Mouse (Mus musculus) kidney, postnatal 0 days (tissue): ENCODE results near the gene Stra6. TPM values are rescaled to one million over a fixed set of nuclear protein-coding genes. Genes with fewer than 3 reads are reported as not detected.

Experiments
- ATAC-seq: fragments of 200-750 bp; cut with Nextera tagmentation; replicated peaks from 2 replicates; pipeline ENCODE4 v1.8.0; 2017; ENCODE audit warnings: low read depth, moderate number of reproducible peaks, moderate TSS enrichment, moderate library complexity; ENCODE audit not compliant: low FRiP score
- DNase-seq: peaks from one replicate; pipeline ENCODE4 v3.0.0-alpha.2; 2016; ENCODE audit warnings: low spot score
- H3K27ac ChIP-seq: fragments of 300-500 bp; sonication (generic); 2 replicates; pipeline ENCODE4 v1.5.1; 2014; ENCODE audit warnings: mild to moderate bottlenecking
- H3K27me3 ChIP-seq: fragments of 300-500 bp; sonication (generic); 2 replicates; pipeline ENCODE4 v1.6.1; 2014; ENCODE audit warnings: low read length, mixed read lengths; ENCODE audit not compliant: insufficient read depth
- H3K36me3 ChIP-seq: fragments of 300-500 bp; sonication (generic); 2 replicates; pipeline ENCODE4 v1.6.1; 2014; ENCODE audit warnings: low read length, mixed read lengths; ENCODE audit not compliant: insufficient read depth
- H3K4me1 ChIP-seq: fragments of 300-500 bp; sonication (generic); replicated peaks from 2 replicates; pipeline ENCODE4 v1.6.1; 2014; ENCODE audit warnings: antibody characterized with exemption, low read length, mixed read lengths; ENCODE audit not compliant: insufficient read depth
- H3K4me2 ChIP-seq: fragments of 300-500 bp; sonication (generic); 2 replicates; pipeline ENCODE4 v1.6.1; 2014; ENCODE audit warnings: mild to moderate bottlenecking, low read length, moderate library complexity, mixed read lengths
- H3K4me3 ChIP-seq: fragments of 300-500 bp; sonication (generic); replicated peaks from 2 replicates; pipeline ENCODE4 v1.5.1; 2014; ENCODE audit warnings: low read depth, low read length
- H3K9ac ChIP-seq: fragments of 300-500 bp; sonication (generic); 2 replicates; pipeline ENCODE4 v1.6.1; 2014; ENCODE audit warnings: low read depth, low read length
- H3K9me3 ChIP-seq: fragments of 300-500 bp; sonication (generic); replicated peaks from 2 replicates; pipeline ENCODE4 v1.6.1; 2016; ENCODE audit warnings: low read length, inconsistent platforms, mixed read lengths
- CTCF ChIP-seq: IDR thresholded peaks from 2 replicates; pipeline ENCODE4 v1.5.1; 2016; ENCODE audit warnings: antibody characterized with exemption, low read depth, mild to moderate bottlenecking, moderate library complexity
- WGBS: fragments of 180-500 bp; shearing (Covaris S2); extraction: QIAGEN DNeasy Blood & Tissue Kit; methylation state at CpG from one replicate; pipeline ENCODE4 v1.1.7; 2014; 5-methylcytosine and 5-hydroxymethylcytosine counted together
- polyA plus RNA-seq: library from polyadenylated mRNA; unstranded; fragments of >200 nt; fragmentation: Nextera tagmentation; extraction: Ambion mirVana; gene quantifications from 2 replicates; pipeline ENCODE4 v1.2.1, GENCODE M21; 2015

The Stra6 gene
- polyA plus RNA-seq, 1 experiment from 2014 or later: 12.2 TPM

GRCm38 (mm10) chr9:58139947-58140346, 76.4 kb downstream of the Stra6 start:
- Histone ChIP-seq H3K4me3 (no peak overlapping the region), H3K27me3 (no peaks in the 10 kb centered on the region), H3K9me3 (no peaks in the 10 kb centered on the region), H3K4me1 (peaks cover 21% of the 10 kb centered on the region), H3K36me3 (no peaks in the 10 kb centered on the region), H3K9ac (no peak overlapping the region), H3K4me2 (no peak overlapping the region), H3K27ac (no peak overlapping the region)
- 0 out of 2 replicates have a peak, but pooled peaks have one; percentile 10 for TF ChIP-seq CTCF
- ATAC-seq: no peak
- no peak for DNase-seq
- 39% methylated on average over 6 of the region's 6 CpGs for WGBS

- Histone ChIP-seq H3K36me3 (no peaks in the 10 kb centered on the region), H3K9me3 (no peaks in the 10 kb centered on the region), H3K4me2 (no peak overlapping the region), H3K4me1 (peaks cover 19% of the 10 kb centered on the region), H3K27ac (no peak overlapping the region), H3K27me3 (no peaks in the 10 kb centered on the region), H3K4me3 (no peak overlapping the region), H3K9ac (no peak overlapping the region)
- DNase-seq (peak; percentile 76), ATAC-seq (no peak)
- WGBS: 33% methylated on average over 7 of the region's 7 CpGs
- no peak for TF ChIP-seq CTCF
Measured at GRCm38 (mm10) chr9:58143419-58143818, 79.8 kb downstream of the Stra6 start.

DNA sequence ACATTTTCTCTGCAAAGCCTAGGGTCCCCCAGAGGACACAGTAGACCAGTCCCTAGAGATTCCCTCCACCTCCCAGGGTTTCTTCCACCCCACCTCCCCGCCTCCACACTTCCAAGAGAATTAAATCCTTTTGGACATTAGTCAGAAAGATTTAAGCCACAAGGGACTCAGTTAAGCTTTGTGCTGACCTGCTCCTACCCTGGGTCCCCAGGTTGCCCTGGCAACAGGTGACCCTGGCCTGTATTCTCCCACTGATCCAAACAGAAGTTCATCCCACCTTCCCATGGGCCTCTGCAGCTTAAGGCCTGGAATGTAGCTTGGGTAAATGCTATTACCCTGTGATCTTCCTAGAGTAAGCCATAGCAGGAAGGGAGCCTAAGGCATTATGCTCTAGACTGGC, 81.1 kb downstream of the Stra6 start:
- Histone ChIP-seq H3K4me2 (no peak overlapping the region), H3K27ac (no peak overlapping the region), H3K9ac (no peak overlapping the region), H3K36me3 (no peaks in the 10 kb centered on the region), H3K9me3 (no peaks in the 10 kb centered on the region), H3K4me3 (no peak overlapping the region), H3K4me1 (peaks cover 17% of the 10 kb centered on the region), H3K27me3 (no peaks in the 10 kb centered on the region)
- WGBS: 71% methylated on average over 1 of the region's 1 CpGs
- DNase-seq (no peak), ATAC-seq (0 out of 2 replicates have a peak, but pooled peaks have one; percentile 17)
- TF ChIP-seq CTCF: no peak

DNA sequence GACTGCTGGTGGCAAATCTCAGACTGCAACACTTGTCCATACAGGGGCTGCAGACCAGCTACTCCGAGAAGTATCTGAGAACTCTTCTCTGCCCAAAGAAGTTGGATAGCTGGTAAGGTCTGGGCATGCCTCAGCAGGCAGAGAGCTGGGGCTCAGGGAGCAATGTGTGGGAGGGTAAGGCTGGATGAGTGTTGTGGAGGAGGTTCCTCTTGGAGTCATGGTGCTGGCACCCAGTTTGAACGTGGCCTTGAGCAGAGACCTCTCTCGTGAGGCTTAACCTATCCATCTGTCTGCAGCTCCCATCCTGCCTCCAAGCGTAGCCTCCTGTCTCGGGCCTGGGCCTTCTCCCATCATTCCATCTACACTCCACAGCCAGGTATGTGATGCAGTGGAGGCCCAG, 81.8 kb downstream of the Stra6 start:
- H3K36me3 ChIP-seq: no peaks in the 10 kb centered on the region
- H3K4me2 ChIP-seq: no peak overlapping the region
- 0 out of 2 replicates have a peak, but pooled peaks have one; percentile 55 for ATAC-seq
- peaks cover 9% of the 10 kb centered on the region; the same call in 1 of the 2 replicates for H3K4me1 ChIP-seq
- 51% methylated on average over 5 of the region's 5 CpGs for WGBS
- no peak overlapping the region for H3K4me3 ChIP-seq
- no peak for DNase-seq
- H3K27me3 ChIP-seq: no peaks in the 10 kb centered on the region
- H3K9me3 ChIP-seq: no peaks in the 10 kb centered on the region
- TF ChIP-seq CTCF: no peak
- no peak overlapping the region for H3K9ac ChIP-seq
- no peak overlapping the region for H3K27ac ChIP-seq

DNA sequence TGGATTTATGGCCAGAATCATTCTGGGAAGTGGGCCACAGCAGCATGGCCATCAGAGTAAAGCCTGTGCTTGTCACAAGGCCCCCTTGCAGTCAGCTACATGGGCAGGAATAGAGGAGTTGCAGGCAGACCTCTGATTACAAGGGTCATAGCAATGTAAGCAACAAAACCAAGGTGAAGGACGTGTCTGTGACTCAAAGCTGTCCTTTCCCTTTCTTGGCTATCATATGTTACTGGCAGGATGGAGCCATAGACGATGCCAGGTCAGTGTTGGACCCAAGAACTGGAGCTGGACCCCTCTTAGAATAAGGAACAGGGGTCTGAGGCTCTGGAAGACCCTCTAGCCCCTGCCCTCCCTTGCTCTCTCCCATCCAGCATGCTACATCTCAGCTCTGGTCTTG, 85.2 kb downstream of the Stra6 start:
- 46% methylated on average over 2 of the region's 2 CpGs for WGBS
- Histone ChIP-seq H3K36me3 (no peaks in the 10 kb centered on the region), H3K4me3 (no peak overlapping the region), H3K9ac (no peak overlapping the region), H3K4me2 (no peak overlapping the region), H3K27me3 (no peaks in the 10 kb centered on the region), H3K9me3 (no peaks in the 10 kb centered on the region), H3K27ac (no peak overlapping the region), H3K4me1 (peaks cover 9% of the 10 kb centered on the region; the same call in 1 of the 2 replicates)
- no peak for DNase-seq
- TF ChIP-seq CTCF: no peak
- no peak for ATAC-seq

DNA sequence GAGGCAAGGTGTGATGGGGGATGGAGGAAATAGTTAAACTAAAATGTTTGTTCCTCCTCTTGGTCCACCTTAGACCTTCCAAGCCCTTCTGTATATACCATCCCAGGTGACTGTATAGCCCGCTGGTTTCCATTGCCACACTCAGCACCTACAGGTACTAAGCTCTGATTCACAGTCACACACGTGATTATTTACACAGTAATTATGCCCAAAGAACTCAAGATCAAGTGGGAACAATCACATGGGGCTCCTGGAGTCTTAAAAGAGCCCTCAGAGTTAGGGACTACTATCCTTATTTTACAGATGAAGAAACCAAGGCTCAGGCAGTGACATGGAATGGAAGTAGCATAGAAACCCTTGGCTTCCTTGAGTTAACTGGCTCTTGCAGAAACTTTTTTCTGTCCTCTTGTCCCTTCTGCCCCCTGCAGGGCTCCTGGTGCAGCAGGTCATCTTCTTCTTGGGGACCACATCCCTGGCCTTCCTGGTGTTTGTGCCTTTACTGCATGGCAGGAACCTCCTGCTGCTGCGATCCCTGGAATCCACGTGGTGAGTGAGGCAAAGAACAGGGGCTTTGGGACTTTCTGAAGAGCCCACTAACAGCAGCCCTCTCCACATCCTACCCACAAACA, 87.3 kb downstream of the Stra6 start:
- TF ChIP-seq CTCF: peak; percentile 62
- H3K9me3 ChIP-seq: no peaks in the 10 kb centered on the region
- no peaks in the 10 kb centered on the region for H3K27me3 ChIP-seq
- no peak overlapping the region for H3K9ac ChIP-seq
- no peak overlapping the region for H3K27ac ChIP-seq
- H3K36me3 ChIP-seq: no peaks in the 10 kb centered on the region
- no peak for ATAC-seq
- no peaks in the 10 kb centered on the region for H3K4me1 ChIP-seq
- peak; percentile 58 for DNase-seq
- H3K4me3 ChIP-seq: no peak overlapping the region
- no peak overlapping the region for H3K4me2 ChIP-seq
- 74% methylated on average over 4 of the region's 4 CpGs for WGBS

DNA sequence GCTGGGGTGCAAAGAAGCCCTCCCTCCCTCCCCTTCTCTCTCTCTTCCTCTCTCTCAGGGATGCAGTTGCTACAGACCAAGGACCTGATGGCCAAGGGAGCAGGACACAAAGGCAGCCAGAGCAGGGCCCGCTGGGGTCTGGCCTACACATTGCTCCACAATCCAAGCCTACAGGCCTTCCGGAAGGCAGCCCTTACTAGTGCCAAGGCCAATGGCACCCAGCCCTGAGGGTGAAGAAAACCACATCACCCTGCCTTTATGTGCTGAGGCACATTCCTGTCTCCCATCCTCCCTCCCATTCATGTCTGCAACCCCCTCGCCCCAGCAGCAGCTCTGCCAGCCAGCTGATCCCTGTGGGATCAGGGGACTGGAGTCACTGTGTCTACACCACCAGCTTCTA, 89.5 kb downstream of the Stra6 start:
- H3K36me3 ChIP-seq: no peaks in the 10 kb centered on the region
- 81% methylated on average over 3 of the region's 3 CpGs for WGBS
- no peak overlapping the region for H3K4me2 ChIP-seq
- H3K27ac ChIP-seq: no peak overlapping the region
- ATAC-seq (no peak), DNase-seq (no peak)
- no peaks in the 10 kb centered on the region for H3K27me3 ChIP-seq
- no peak for TF ChIP-seq CTCF
- no peak overlapping the region for H3K9ac ChIP-seq
- 0 out of 2 replicates have a peak, but pooled peaks cover 4% of the 10 kb centered on the region for H3K4me1 ChIP-seq
- H3K4me3 ChIP-seq: no peak overlapping the region
- H3K9me3 ChIP-seq: no peaks in the 10 kb centered on the region
